Mouse (Mus musculus) heart, embryonic 14.5 days (tissue): ENCODE measurements around the gene Tmem80. TPM values are rescaled to one million over a fixed set of nuclear protein-coding genes. Genes with fewer than 3 reads are reported as not detected.

Experiments
- ATAC-seq: fragments of 200-750 bp; cut with Nextera tagmentation; 2 replicates; pipeline ENCODE4 v1.8.0; 2017; ENCODE audit warnings: low read depth, moderate TSS enrichment; ENCODE audit not compliant: insufficient number of reproducible peaks, insufficient read depth, low FRiP score
- H3K27ac ChIP-seq, 2 experiments: fragments of 200-500 bp in 1 of 2; fragments of 300-500 bp in 1 of 2; sonication (generic) in 1 of 2; replicated peaks in 1 of 2; 2 replicates each; pipeline ENCODE4 v1.5.1; 2012 to 2014; ENCODE audit warnings: low read depth in 2 of 2, low read length in 2 of 2, control low read depth in 1 of 2, mild to moderate bottlenecking in 1 of 2, mixed read lengths in 1 of 2; ENCODE audit not compliant: control insufficient read depth in 1 of 2, insufficient read depth in 1 of 2
- H3K27me3 ChIP-seq: fragments of 300-500 bp; sonication (generic); 2 replicates; pipeline ENCODE4 v1.6.1; 2014; ENCODE audit warnings: mild to moderate bottlenecking, low read length, control low read depth; ENCODE audit not compliant: control insufficient read depth, insufficient read depth
- H3K36me3 ChIP-seq: fragments of 300-500 bp; sonication (generic); 2 replicates; pipeline ENCODE4 v1.6.1; 2014; ENCODE audit warnings: mild to moderate bottlenecking, control low read depth, low read length, mixed read lengths; ENCODE audit not compliant: control insufficient read depth, insufficient read depth
- H3K4me1 ChIP-seq, 2 experiments: fragments of 200-500 bp in 1 of 2; fragments of 300-500 bp in 1 of 2; sonication (generic) in 1 of 2; 2 replicates each; pipeline ENCODE4 v1.6.1; 2012 to 2014; ENCODE audit warnings: low read length in 2 of 2, control low read depth in 1 of 2, mixed read lengths in 1 of 2; ENCODE audit not compliant: control insufficient read depth in 2 of 2, insufficient read depth in 2 of 2
- H3K4me2 ChIP-seq: fragments of 300-500 bp; sonication (generic); 2 replicates; pipeline ENCODE4 v1.6.1; 2014; ENCODE audit warnings: mild to moderate bottlenecking, low read length
- H3K4me3 ChIP-seq, 2 experiments: fragments of 200-500 bp in 1 of 2; fragments of 300-500 bp in 1 of 2; sonication (generic) in 1 of 2; 2 replicates each; pipeline ENCODE4 v1.5.1; 2012 to 2014; ENCODE audit warnings: low read length in 2 of 2, mild to moderate bottlenecking in 2 of 2, control low read depth in 1 of 2, low read depth in 1 of 2, moderate library complexity in 1 of 2; ENCODE audit not compliant: control insufficient read depth in 1 of 2, insufficient read depth in 1 of 2
- H3K9ac ChIP-seq: fragments of 300-500 bp; sonication (generic); 2 replicates; pipeline ENCODE4 v1.6.1; 2014; ENCODE audit warnings: mild to moderate bottlenecking, low read length
- H3K9me3 ChIP-seq: fragments of 300-500 bp; sonication (generic); 2 replicates; pipeline ENCODE4 v1.6.1; 2016; ENCODE audit warnings: low read length, control low read depth; ENCODE audit not compliant: control insufficient read depth
- WGBS: fragments of 180-500 bp; shearing (Covaris S2); extraction: QIAGEN DNeasy Blood & Tissue Kit; methylation state at CpG from one replicate; pipeline ENCODE4 v1.1.7; 2014; 5-methylcytosine and 5-hydroxymethylcytosine counted together
- polyA plus RNA-seq: library from polyadenylated mRNA; unstranded; fragments of >200 nt; fragmentation: Nextera tagmentation; extraction: Ambion mirVana; gene quantifications from 2 replicates; pipeline ENCODE4 v1.2.1, GENCODE M21; 2014

Gene Tmem80
- 17.6 and 22.2 TPM in 2 replicates for polyA plus RNA-seq

- Histone ChIP-seq H3K4me2 (peak within 1 kb of the TSS; percentile 99), H3K36me3 (peaks cover 14% of the 10 kb centered on the region), H3K27ac (peak within 1 kb of the TSS; percentile 99 to 100), H3K9ac (peak within 1 kb of the TSS; percentile 93), H3K27me3 (no peaks in the 10 kb centered on the region), H3K4me3 (peak within 1 kb of the TSS; percentile 71 to 72), H3K9me3 (no peaks in the 10 kb centered on the region), H3K4me1 (peaks cover 10 to 25% of the 10 kb centered on the region in 2 experiments)
- peak; percentile 95 for ATAC-seq
- WGBS: under 1% methylated on average over 105 of the region's 105 CpGs
Observed at GRCm38 (mm10) chr7:141327469-141328372, at the start of gene Tmem80, which contains the start of gene Deaf1. Gene Tmem80 (plus strand): TSS chr7:141327739. Gene Deaf1 (minus strand): TSS chr7:141327690.

GRCm38 (mm10) chr7:141278766-141279590 is 48.6 kb upstream of the Tmem80 start, which contains the start of gene Sct:
Gene Sct (minus strand): TSS chr7:141279133.
- Histone ChIP-seq H3K4me2 (peak within 1 kb of the TSS; percentile 98), H3K36me3 (no peaks in the 10 kb centered on the region), H3K27ac (no peak within 1 kb of the TSS), H3K27me3 (peaks cover 17% of the 10 kb centered on the region; the same call in 1 of the 2 replicates), H3K9ac (peak within 1 kb of the TSS; percentile 57), H3K4me3 (peak within 1 kb of the TSS; percentile 42 to 47), H3K9me3 (no peaks in the 10 kb centered on the region), H3K4me1 (peaks cover 2 to 12% of the 10 kb centered on the region in 2 experiments; a peak in 3 of 4 replicates)
- peak; percentile 41 for ATAC-seq
- 3% methylated on average over 46 of the region's 46 CpGs for WGBS

- peaks cover 2 to 12% of the 10 kb centered on the region in 2 experiments; a peak in 3 of 4 replicates for H3K4me1 ChIP-seq
- H3K4me2 ChIP-seq: no peak overlapping the region
- no peak overlapping the region for H3K9ac ChIP-seq
- peaks cover 17% of the 10 kb centered on the region; the same call in 1 of the 2 replicates for H3K27me3 ChIP-seq
- no peaks in the 10 kb centered on the region for H3K9me3 ChIP-seq
- WGBS: 80% methylated on average over 6 of the region's 6 CpGs
- ATAC-seq: no peak
- H3K36me3 ChIP-seq: no peaks in the 10 kb centered on the region
- no peak overlapping the region for H3K4me3 ChIP-seq
- H3K27ac ChIP-seq: no peak overlapping the region
Observed at GRCm38 (mm10) chr7:141281442-141281841, 46.1 kb upstream of the Tmem80 start.

GRCm38 (mm10) chr7:141282756-141283155 is 44.8 kb upstream of the Tmem80 start:
- H3K36me3 ChIP-seq: no peaks in the 10 kb centered on the region
- 78% methylated on average over 4 of the region's 4 CpGs for WGBS

GRCm38 (mm10) chr7:141288042-141288441 is 39.5 kb upstream of the Tmem80 start:
- H3K4me2 ChIP-seq: no peak overlapping the region
- no peaks in the 10 kb centered on the region for H3K9me3 ChIP-seq
- H3K4me3 ChIP-seq: no peak overlapping the region
- peaks cover 36% of the 10 kb centered on the region for H3K27me3 ChIP-seq
- peaks cover 0 to 5% of the 10 kb centered on the region in 2 experiments; a peak in 2 of 4 replicates for H3K4me1 ChIP-seq
- H3K36me3 ChIP-seq: no peaks in the 10 kb centered on the region
- H3K9ac ChIP-seq: no peak overlapping the region
- no peak for ATAC-seq
- no peak overlapping the region for H3K27ac ChIP-seq
- WGBS: 61% methylated on average over 3 of the region's 3 CpGs

More at GRCm38 (mm10) chr7:141282756-141283155, 44.8 kb upstream of the Tmem80 start:
- Histone ChIP-seq H3K4me2 (no peak overlapping the region), H3K4me3 (no peak overlapping the region), H3K4me1 (peaks cover 2 to 12% of the 10 kb centered on the region in 2 experiments; a peak in 3 of 4 replicates), H3K9me3 (no peaks in the 10 kb centered on the region), H3K9ac (no peak overlapping the region), H3K27ac (no peak overlapping the region), H3K27me3 (peaks cover 17% of the 10 kb centered on the region; the same call in 1 of the 2 replicates)
- ATAC-seq: no peak

GRCm38 (mm10) chr7:141291921-141292582 is 35.5 kb upstream of the Tmem80 start, which contains the start of gene Drd4:
Gene Drd4 (plus strand): TSS chr7:141292006.
- Histone ChIP-seq H3K36me3 (peaks cover 4% of the 10 kb centered on the region), H3K4me3 (peak within 1 kb of the TSS; percentile 35 to 39), H3K9me3 (no peaks in the 10 kb centered on the region), H3K27me3 (peaks cover 63% of the 10 kb centered on the region), H3K9ac (peak within 1 kb of the TSS; percentile 44), H3K4me2 (peak within 1 kb of the TSS; percentile 75), H3K27ac (no peak within 1 kb of the TSS), H3K4me1 (peaks cover 4 to 22% of the 10 kb centered on the region in 2 experiments; a peak in 3 of 4 replicates)
- no peak; the same call in 1 of the 2 replicates for ATAC-seq
- 3% methylated on average over 35 of the region's 46 CpGs for WGBS
